Mouse (Mus musculus) neutrophil, adult 5-6 weeks (primary cell): Measurements from ENCODE around the gene Cd200r1. TPM values are rescaled to one million over a fixed set of nuclear protein-coding genes. Genes with fewer than 3 reads are reported as not detected.
"Not testable (repeated sequence)": the region's sequence is repeated elsewhere in the genome, so short reads cannot be mapped to it uniquely, and the experiment has no call there.

Source experiments
- ATAC-seq: fragments of 151-379, 151-347 bp; 2 replicates; pipeline ENCODE4 v1.8.0; 2017; ENCODE audit warnings: mild to moderate bottlenecking, moderate TSS enrichment; ENCODE audit not compliant: insufficient number of reproducible peaks, poor library complexity, low FRiP score, severe bottlenecking; ENCODE audit errors: extremely low read depth
- total RNA-seq: library from RNA; stranded (forward); fragments of 200-1000 nt; gene quantifications from 2 replicates; pipeline ENCODE4 v1.2.3, GENCODE M21; 2017

Cd200r1 gene
- total RNA-seq, 1 experiment from 2014 or later, result 10.9 TPM

DNA sequence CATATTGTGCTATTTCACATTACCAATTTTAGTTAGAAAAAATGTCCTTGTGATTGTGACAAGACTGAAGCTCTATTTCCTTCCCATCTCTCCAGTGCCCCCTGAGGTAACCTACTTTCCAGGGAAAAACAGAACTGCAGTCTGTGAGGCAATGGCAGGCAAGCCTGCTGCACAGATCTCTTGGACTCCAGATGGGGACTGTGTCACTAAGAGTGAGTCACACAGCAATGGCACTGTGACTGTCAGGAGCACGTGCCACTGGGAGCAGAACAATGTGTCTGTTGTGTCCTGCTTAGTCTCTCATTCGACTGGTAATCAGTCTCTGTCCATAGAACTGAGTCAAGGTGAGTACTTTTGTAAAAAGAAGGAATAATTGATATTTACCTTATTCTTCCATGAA is 67.7 kb downstream of the Cd200r1 start:
- not testable (repeated sequence) for ATAC-seq

Other genes starting within 250 kb of the Cd200r1 start
- not detected in 2 replicates for gene Boc, start 206.8 kb upstream of the Cd200r1 start, total RNA-seq
- 13.6 and 13.7 TPM in 2 replicates for gene Nepro, start 41.4 kb upstream of the Cd200r1 start, total RNA-seq
- gene Gtpbp8, start 19.4 kb upstream of the Cd200r1 start, total RNA-seq, result 4.5 and 9.3 TPM in 2 replicates
- gene Cd200r4, start 46.0 kb downstream of the Cd200r1 start, total RNA-seq, result 2.2 and 2.9 TPM in 2 replicates
- not detected in 2 replicates for gene Cd200r2, start 101.4 kb downstream of the Cd200r1 start, total RNA-seq
- gene Cd200r3, start 177.9 kb downstream of the Cd200r1 start, total RNA-seq, result 1.5 and 4.2 TPM in 2 replicates